Mouse (Mus musculus) heart, adult 2 months (tissue): ENCODE results near the gene Tpk1. TPM values are rescaled to one million over a fixed set of nuclear protein-coding genes. Genes with fewer than 3 reads are reported as not detected.

Experiments
- DNase-seq, 2 experiments: peaks; one replicate each; pipeline ENCODE4 v3.0.0; 2021
- H3K27ac ChIP-seq: fragments of 200-600 bp; 2 replicates; pipeline ENCODE4 v1.8.1; 2022
- H3K27me3 ChIP-seq: fragments of 200-500 bp; 2 replicates; pipeline ENCODE4 v1.6.1; 2012; ENCODE audit warnings: mild to moderate bottlenecking, low read length, inconsistent platforms, mixed read lengths; ENCODE audit not compliant: control insufficient read depth, insufficient read depth
- H3K36me3 ChIP-seq: fragments of 200-500 bp; 2 replicates; pipeline ENCODE4 v1.6.1; 2012; ENCODE audit warnings: low read length, inconsistent platforms; ENCODE audit not compliant: control insufficient read depth, insufficient read depth
- H3K4me1 ChIP-seq: fragments of 200-500 bp; 2 replicates; pipeline ENCODE4 v1.6.1; 2011; ENCODE audit warnings: low read length; ENCODE audit not compliant: control insufficient read depth, insufficient read depth
- H3K4me3 ChIP-seq: fragments of 200-600 bp; 2 replicates; pipeline ENCODE4 v1.8.1; 2022
- H3K79me2 ChIP-seq: fragments of 200-500 bp; replicated peaks from 2 replicates; pipeline ENCODE4 v1.6.1; 2012; ENCODE audit warnings: mild to moderate bottlenecking, inconsistent platforms, low read length, moderate library complexity, mixed read lengths; ENCODE audit not compliant: control insufficient read depth, insufficient read depth
- H3K9ac ChIP-seq: fragments of 200-500 bp; 2 replicates; pipeline ENCODE4 v1.6.1; 2012; ENCODE audit warnings: low read depth, mild to moderate bottlenecking, control low read depth, inconsistent platforms, low read length, mixed read lengths
- CTCF ChIP-seq: fragments of 200-600 bp; IDR thresholded peaks from 2 replicates; pipeline ENCODE4 v1.8.1; 2022; ENCODE audit warnings: antibody characterized with exemption, mild to moderate bottlenecking, moderate library complexity
- EP300 ChIP-seq: fragments of 200-500 bp; IDR thresholded peaks from 2 replicates; pipeline ENCODE4 v1.6.1; 2011; ENCODE audit warnings: low read depth, low read length, control low read depth; ENCODE audit not compliant: insufficient read depth
- POLR2A ChIP-seq: fragments of 200-500 bp; IDR thresholded peaks from 2 replicates; pipeline ENCODE4 v1.6.1; 2011; ENCODE audit warnings: mild to moderate bottlenecking, low read depth, low read length, control low read depth; ENCODE audit not compliant: insufficient read depth
- WGBS: fragments of 180-500 bp; shearing (Covaris S2); methylation state at CpG from one replicate; pipeline ENCODE4 v1.1.7; 2018; 5-methylcytosine and 5-hydroxymethylcytosine counted together
- intact Hi-C: fragments of 180-260 bp; cut with DNase I; formaldehyde crosslinking; loops from one replicate; pipeline ENCODE4 v1.15.1; 2025
- polyA plus RNA-seq: library from polyadenylated mRNA; depleted of rRNA; stranded (reverse); fragments of >200 nt; gene quantifications from 2 replicates; pipeline ENCODE4 v1.2.3, GENCODE M21; 2012
- total RNA-seq, 2 experiments: library from RNA; stranded (reverse); gene quantifications; 2 replicates each; pipeline ENCODE4 v1.2.3; 2021

The Tpk1 gene
- total and polyA plus RNA-seq, 3 experiments = 1.4 to 5.4 (median 1.9) TPM

- Histone ChIP-seq H3K27ac (no peak overlapping the region), H3K4me3 (no peak overlapping the region), H3K36me3 (no peaks in the 10 kb centered on the region), H3K27me3 (no peaks in the 10 kb centered on the region), H3K9ac (no peak overlapping the region), H3K4me1 (no peaks in the 10 kb centered on the region), H3K79me2 (no peaks in the 10 kb centered on the region)
- intact Hi-C loops = no loop called here
- TF ChIP-seq EP300 (no peak), POLR2A (no peak), CTCF (no peak)
- 82% methylated on average over 2 of the region's 2 CpGs for WGBS
- DNase-seq = no peak
Observed at GRCm38 (mm10) chr6:43462189-43462848, 203.8 kb downstream of the Tpk1 start.

DNA sequence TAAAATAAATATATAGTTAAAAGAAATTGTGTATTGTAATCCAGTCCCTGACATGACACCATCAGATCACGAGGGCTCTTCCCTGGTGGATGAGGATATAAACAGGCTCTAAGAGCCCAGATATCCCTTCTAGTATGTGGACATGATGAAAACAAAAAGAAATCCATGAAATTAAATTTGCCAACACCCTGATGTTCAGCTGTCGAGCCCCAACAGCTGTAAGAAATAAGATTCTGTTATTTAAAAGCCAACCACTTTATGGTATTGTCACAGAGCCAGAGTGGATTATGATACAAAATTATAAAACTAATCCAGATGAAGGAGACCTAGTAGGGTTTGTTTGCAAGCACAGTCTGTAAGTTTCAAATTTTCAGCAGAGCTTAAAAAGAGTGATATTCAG is 207.0 kb downstream of the Tpk1 start:
- no peak for TF ChIP-seq POLR2A
- no peak for TF ChIP-seq EP300
- no peak for TF ChIP-seq CTCF
- H3K27ac ChIP-seq = no peak overlapping the region
- no peaks in the 10 kb centered on the region for H3K36me3 ChIP-seq
- DNase-seq = no peak
- H3K4me1 ChIP-seq = no peaks in the 10 kb centered on the region
- H3K9ac ChIP-seq = no peak overlapping the region
- intact Hi-C loops = no loop called here
- no peaks in the 10 kb centered on the region for H3K79me2 ChIP-seq
- WGBS = 82% methylated on average over 2 of the region's 2 CpGs
- H3K27me3 ChIP-seq = no peaks in the 10 kb centered on the region
- no peak overlapping the region for H3K4me3 ChIP-seq

GRCm38 (mm10) chr6:43457989-43458388 is 208.1 kb downstream of the Tpk1 start:
- no peak overlapping the region for H3K9ac ChIP-seq
- no peak for DNase-seq
- no peak overlapping the region for H3K27ac ChIP-seq
- no peak overlapping the region for H3K4me3 ChIP-seq
- 97% methylated on average over 2 of the region's 2 CpGs for WGBS
- H3K4me1 ChIP-seq = no peaks in the 10 kb centered on the region
- no peaks in the 10 kb centered on the region for H3K27me3 ChIP-seq
- no peaks in the 10 kb centered on the region for H3K79me2 ChIP-seq
- H3K36me3 ChIP-seq = no peaks in the 10 kb centered on the region
- TF ChIP-seq CTCF (no peak), EP300 (no peak), POLR2A (no peak)
- intact Hi-C loops = no loop called here

DNA sequence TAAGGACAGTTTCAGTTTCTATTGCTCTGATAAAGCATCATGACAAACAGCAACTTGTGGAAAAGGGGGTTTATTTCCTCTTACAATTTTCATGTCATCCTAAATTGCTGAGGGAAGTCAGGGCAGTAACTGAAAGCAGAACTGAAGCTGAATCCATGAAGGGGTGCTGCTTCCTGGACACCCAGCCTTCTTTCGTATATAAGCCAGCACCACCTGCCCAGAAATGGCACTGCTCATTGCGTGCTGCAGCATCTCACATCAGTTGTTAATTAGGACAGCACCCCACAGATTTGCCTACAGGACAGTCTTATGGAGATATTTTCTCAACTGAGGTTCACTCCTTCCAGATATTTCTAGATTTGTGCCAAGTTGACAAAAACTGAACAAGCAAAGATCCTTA is 216.6 kb downstream of the Tpk1 start:
- Histone ChIP-seq H3K79me2 (no peaks in the 10 kb centered on the region), H3K36me3 (no peaks in the 10 kb centered on the region), H3K27me3 (no peaks in the 10 kb centered on the region), H3K27ac (no peak overlapping the region), H3K9ac (no peak overlapping the region), H3K4me1 (no peaks in the 10 kb centered on the region), H3K4me3 (no peak overlapping the region)
- WGBS = 71% methylated on average over 2 of the region's 2 CpGs
- DNase-seq = no peak
- TF ChIP-seq POLR2A (no peak), EP300 (no peak), CTCF (no peak)
- intact Hi-C loops = no loop called here

DNA sequence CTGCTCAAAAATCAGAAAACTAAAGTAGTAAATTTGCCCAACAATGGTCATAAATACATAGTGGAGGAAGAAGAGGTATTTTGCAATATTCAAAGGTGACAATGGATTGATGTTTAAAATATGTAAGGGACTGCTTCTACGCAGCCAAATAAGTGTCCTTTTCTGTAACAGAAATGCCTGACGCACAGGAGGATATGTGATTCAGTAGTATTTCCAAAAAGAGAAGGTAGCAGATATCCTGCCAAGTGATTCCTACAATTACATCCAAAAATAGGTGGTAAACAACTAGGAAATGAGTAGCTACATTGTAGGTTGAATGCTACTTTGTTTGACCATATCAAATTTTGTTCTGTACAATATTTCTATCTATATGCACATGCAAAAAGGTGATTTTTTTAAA is 220.2 kb downstream of the Tpk1 start:
- Histone ChIP-seq H3K36me3 (no peaks in the 10 kb centered on the region), H3K4me1 (no peaks in the 10 kb centered on the region), H3K4me3 (no peak overlapping the region), H3K9ac (no peak overlapping the region), H3K27me3 (no peaks in the 10 kb centered on the region), H3K27ac (no peak overlapping the region), H3K79me2 (no peaks in the 10 kb centered on the region)
- 74% methylated on average over 2 of the region's 2 CpGs for WGBS
- TF ChIP-seq POLR2A (no peak), EP300 (no peak), CTCF (no peak)
- no peak for DNase-seq
- intact Hi-C loops = no loop called here

DNA sequence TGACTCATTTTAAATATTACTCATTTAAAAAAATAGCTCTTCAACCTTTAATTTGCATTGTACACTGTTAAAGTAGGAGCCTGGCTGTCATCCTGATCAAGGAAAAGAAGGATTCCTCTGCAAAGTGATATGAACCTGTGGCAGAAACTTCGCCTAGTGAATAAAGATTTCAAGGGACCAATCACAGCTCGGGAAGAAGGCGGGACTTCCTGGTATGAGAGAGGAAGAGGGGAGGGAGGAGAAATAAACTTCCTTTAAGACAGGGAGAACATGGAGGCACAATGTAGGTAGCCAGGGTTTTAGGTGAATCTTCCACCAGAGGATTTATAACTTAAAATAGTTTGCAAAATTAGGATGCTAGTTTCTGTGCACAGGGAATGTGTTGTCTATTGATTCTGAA is 223.9 kb downstream of the Tpk1 start:
- TF ChIP-seq EP300 (no peak), CTCF (no peak), POLR2A (no peak)
- 88% methylated on average over 3 of the region's 3 CpGs for WGBS
- Histone ChIP-seq H3K9ac (no peak overlapping the region), H3K79me2 (no peaks in the 10 kb centered on the region), H3K4me3 (no peak overlapping the region), H3K4me1 (no peaks in the 10 kb centered on the region), H3K36me3 (no peaks in the 10 kb centered on the region), H3K27me3 (no peaks in the 10 kb centered on the region), H3K27ac (no peak overlapping the region)
- intact Hi-C loops = no loop called here
- no peak for DNase-seq
